ENCODE assay signal across 13 mouse cellular contexts in genomic region chr9:114548496-114548895, GRCm38 (mm10). TPM values are rescaled to one million over a fixed set of nuclear protein-coding genes. Genes with fewer than 3 reads are reported as not detected.
DNase-seq lines count a peak whose midpoint lies in the region; ATAC-seq lines count a peak whose summit lies in the region.
"Had no signal": no experiment of that assay in that cellular context is flagged by ENCODE, and none has a peak within 500 bp of the region (broad histone marks: within the 10 kb centered on the region; RNA-seq: fewer than 3 reads in every experiment).

No protein-coding gene starts in this region.

- DNase-seq in forebrain, embryonic 10.5 days (ENCODE audit: extremely low spot score, low spot score): no peak
- no peak for DNase-seq in liver, embryonic 11.5 days (ENCODE audit: low spot score)
- no peak for DNase-seq in liver
- no peak for DNase-seq in right cerebral cortex, adult 18-20 months
- DNase-seq in retina, postnatal 1 day: no peak
- DNase-seq: adrenal gland, postnatal 25 days; cerebellum, postnatal 25 days; gastrocnemius, postnatal 36 days; thymus, adult 18-20 months had no signal

- H3K27me3 ChIP-seq in forebrain, embryonic 10.5 days (ENCODE audit: poor library complexity, severe bottlenecking): no peaks in the 10 kb centered on the region; the same call in 1 of the 2 replicates
- peaks cover 29% of the 10 kb centered on the region; the same call in 1 of the 2 replicates for H3K27me3 ChIP-seq in forebrain, embryonic 15.5 days
- H3K27me3 ChIP-seq in liver, embryonic 11.5 days (replicated peaks; ENCODE audit: control insufficient read depth, insufficient read depth, low read length): no peaks in the 10 kb centered on the region
- H3K27me3 ChIP-seq in kidney, embryonic 14.5 days (ENCODE audit: control insufficient read depth, insufficient read depth, low read length): no peaks in the 10 kb centered on the region
- no peaks in the 10 kb centered on the region for H3K27me3 ChIP-seq in liver, embryonic 15.5 days

- ATAC-seq in forebrain, embryonic 15.5 days (replicated peaks): no peak
- no peak for ATAC-seq in liver, embryonic 11.5 days (replicated peaks; ENCODE audit: low FRiP score)
- no peak for ATAC-seq in kidney, embryonic 14.5 days (ENCODE audit: low FRiP score, low TSS enrichment)
- ATAC-seq in liver, embryonic 15.5 days (ENCODE audit: insufficient read depth): no peak

- H3K9ac ChIP-seq in forebrain, embryonic 15.5 days (replicated peaks): no peak overlapping the region
- no peak overlapping the region for H3K9ac ChIP-seq in liver, embryonic 11.5 days (ENCODE audit: low read depth, low read length)
- H3K9ac ChIP-seq in kidney, embryonic 14.5 days (ENCODE audit: low read depth, low read length): no peak overlapping the region; the same call in 1 of the 2 replicates
- no peak overlapping the region for H3K9ac ChIP-seq in liver, embryonic 15.5 days

- peaks cover 88% of the 10 kb centered on the region for H3K4me1 ChIP-seq in forebrain, embryonic 10.5 days
- peaks cover 15% of the 10 kb centered on the region; the same call in 1 of the 2 replicates for H3K4me1 ChIP-seq in forebrain, embryonic 15.5 days
- peaks cover 43% of the 10 kb centered on the region for H3K4me1 ChIP-seq in liver, embryonic 11.5 days (replicated peaks; ENCODE audit: control insufficient read depth, insufficient read depth, low read length)
- peaks cover 49% of the 10 kb centered on the region for H3K4me1 ChIP-seq in kidney, embryonic 14.5 days (ENCODE audit: control insufficient read depth, insufficient read depth, low read length)
- peaks cover 56% of the 10 kb centered on the region for H3K4me1 ChIP-seq in liver, embryonic 15.5 days (replicated peaks)

- H3K4me3 ChIP-seq in forebrain, embryonic 10.5 days: peak overlapping the region; percentile 21; the same call in 1 of the 2 replicates
- H3K4me3 ChIP-seq in forebrain, embryonic 15.5 days: no peak overlapping the region
- no peak overlapping the region for H3K4me3 ChIP-seq in liver, embryonic 11.5 days (ENCODE audit: low read depth, low read length)
- no peak overlapping the region for H3K4me3 ChIP-seq in kidney, embryonic 14.5 days (ENCODE audit: low read length)
- no peak overlapping the region for H3K4me3 ChIP-seq in liver, embryonic 15.5 days (replicated peaks)

- WGBS in forebrain, embryonic 10.5 days: 30% methylated on average over 4 of the region's 4 CpGs
- WGBS in forebrain, embryonic 15.5 days: 28% methylated on average over 4 of the region's 4 CpGs
- WGBS in liver, embryonic 11.5 days: 37% methylated on average over 4 of the region's 4 CpGs
- 29% methylated on average over 4 of the region's 4 CpGs for WGBS in kidney, embryonic 14.5 days
- WGBS in liver, embryonic 15.5 days (ENCODE audit: insufficient replicate concordance): 36% methylated on average over 4 of the region's 4 CpGs

- peak overlapping the region; percentile 73 for H3K27ac ChIP-seq in forebrain, embryonic 10.5 days
- H3K27ac ChIP-seq in forebrain, embryonic 15.5 days (replicated peaks): no peak overlapping the region
- H3K27ac ChIP-seq in liver, embryonic 11.5 days (ENCODE audit: low read depth, low read length): peak overlapping the region; percentile 63
- peak overlapping the region; percentile 79 for H3K27ac ChIP-seq in kidney, embryonic 14.5 days (ENCODE audit: low read depth, low read length)
- peak overlapping the region; percentile 64 for H3K27ac ChIP-seq in liver, embryonic 15.5 days (replicated peaks)

- H3K4me2 ChIP-seq in forebrain, embryonic 15.5 days (replicated peaks): no peak overlapping the region
- peak overlapping the region; percentile 45 for H3K4me2 ChIP-seq in liver, embryonic 11.5 days
- H3K4me2 ChIP-seq in kidney, embryonic 14.5 days (replicated peaks; ENCODE audit: low read depth, low read length): no peak overlapping the region
- H3K4me2 ChIP-seq in liver, embryonic 15.5 days: no peak overlapping the region

- no peaks in the 10 kb centered on the region for H3K9me3 ChIP-seq in forebrain, embryonic 10.5 days
- no peaks in the 10 kb centered on the region for H3K9me3 ChIP-seq in forebrain, embryonic 15.5 days
- no peaks in the 10 kb centered on the region for H3K9me3 ChIP-seq in liver, embryonic 11.5 days (ENCODE audit: control insufficient read depth, low read length)
- H3K9me3 ChIP-seq in kidney, embryonic 14.5 days (ENCODE audit: control insufficient read depth, low read length): no peaks in the 10 kb centered on the region
- H3K9me3 ChIP-seq in liver, embryonic 15.5 days (replicated peaks): no peaks in the 10 kb centered on the region

- peaks cover 16% of the 10 kb centered on the region for H3K36me3 ChIP-seq in forebrain, embryonic 10.5 days (replicated peaks)
- H3K36me3 ChIP-seq in forebrain, embryonic 15.5 days: no peaks in the 10 kb centered on the region
- H3K36me3 ChIP-seq in liver, embryonic 11.5 days (ENCODE audit: control insufficient read depth, insufficient read depth, low read length): no peaks in the 10 kb centered on the region
- H3K36me3 ChIP-seq in kidney, embryonic 14.5 days (ENCODE audit: control insufficient read depth, insufficient read depth, low read length): no peaks in the 10 kb centered on the region
- H3K36me3 ChIP-seq in liver, embryonic 15.5 days (replicated peaks): no peaks in the 10 kb centered on the region

RNA-seq across cellular contexts. Expression of gene Trim71, which starts 15.7 kb away (rescaled TPM):
- 5.9 and 6.5 TPM in 2 replicates for polyA plus RNA-seq in forebrain, embryonic 10.5 days (2016; fragmentation: Nextera tagmentation; extraction: Ambion mirVana)
- polyA plus RNA-seq in forebrain, embryonic 15.5 days (2015; fragmentation: Nextera tagmentation; extraction: Ambion mirVana): 0.11 and 0.14 TPM in 2 replicates
- 2.6 and 3.1 TPM in 2 replicates for polyA plus RNA-seq in liver, embryonic 11.5 days (2014; fragmentation: Nextera tagmentation; extraction: Ambion mirVana)
- 1.1 and 1.4 TPM in 2 replicates for polyA plus RNA-seq in kidney, embryonic 14.5 days (2014; fragmentation: Nextera tagmentation; extraction: Ambion mirVana)
- polyA plus RNA-seq in liver, embryonic 15.5 days (2015; fragmentation: Nextera tagmentation; extraction: Ambion mirVana): 0.86 TPM in 2 replicates

RNA-seq across cellular contexts. Expression of gene C130032M10Rik, which starts 33.0 kb away (rescaled TPM):
- 1.0 and 1.2 TPM in 2 replicates for polyA plus RNA-seq in forebrain, embryonic 10.5 days (2016; fragmentation: Nextera tagmentation; extraction: Ambion mirVana)
- polyA plus RNA-seq in forebrain, embryonic 15.5 days (2015; fragmentation: Nextera tagmentation; extraction: Ambion mirVana): not detected in 2 replicates
- 0.30 TPM in 1 of 2 replicates, not detected in the other for polyA plus RNA-seq in liver, embryonic 11.5 days (2014; fragmentation: Nextera tagmentation; extraction: Ambion mirVana)
- polyA plus RNA-seq in kidney, embryonic 14.5 days (2014; fragmentation: Nextera tagmentation; extraction: Ambion mirVana): 0.31 and 0.47 TPM in 2 replicates
- polyA plus RNA-seq in liver, embryonic 15.5 days (2015; fragmentation: Nextera tagmentation; extraction: Ambion mirVana): not detected in 2 replicates
- polyA plus RNA-seq: spleen, adult 2 months had no signal

RNA-seq across cellular contexts. Expression of gene Ccr4, which starts 43.8 kb away (rescaled TPM):
- not detected in 2 replicates for polyA plus RNA-seq in forebrain, embryonic 10.5 days (2016; fragmentation: Nextera tagmentation; extraction: Ambion mirVana)
- not detected in 2 replicates for polyA plus RNA-seq in forebrain, embryonic 15.5 days (2015; fragmentation: Nextera tagmentation; extraction: Ambion mirVana)
- polyA plus RNA-seq in liver, embryonic 11.5 days (2014; fragmentation: Nextera tagmentation; extraction: Ambion mirVana): not detected in 2 replicates
- 0.68 and 0.94 TPM in 2 replicates for polyA plus RNA-seq in kidney, embryonic 14.5 days (2014; fragmentation: Nextera tagmentation; extraction: Ambion mirVana)
- polyA plus RNA-seq in liver, embryonic 15.5 days (2015; fragmentation: Nextera tagmentation; extraction: Ambion mirVana): not detected in 2 replicates
